Mouse (Mus musculus) mouse embryonic stem cell (cell line): ENCODE data around the gene Gpat3.

ENCODE experiments used
- in situ Hi-C, 2 experiments: fragments of 300-500 bp; cut with MboI; formaldehyde crosslinking; loops; 1 replicate in 1 of 2; 3 replicates in 1 of 2; pipeline ENCODE4 v1.14.3; 2019 to 2020; ENCODE audit warnings: low sequenced_read_pairs in 2 of 2, low pct_unique_long_range_greater_than_20kb in 1 of 2, mixed read lengths in 1 of 2; ENCODE audit not compliant: unreplicated experiment in 1 of 2

Gene Gpat3

GRCm38 (mm10) chr5:100845485-100845847 lies at the start of gene Gpat3:
Gpat3 (plus strand) TSS chr5:100845713.
- in situ Hi-C loops = loop anchor here in 1 of 2 experiments (10.0 kb wide), 1 partner anchor 819 kb away; the partner anchor contains the start of gene Nkx6-1

- in situ Hi-C loops = loop anchor here in 1 of 2 experiments (25.0 kb wide), 1 partner anchor 411 kb away; no protein-coding TSS in a partner anchor
Measured at GRCm38 (mm10) chr5:100798165-100798860, 47.2 kb upstream of the Gpat3 start, which contains the start of the genes Helq and Mrps18c. Helq (minus strand) TSS chr5:100798598. Mrps18c (plus strand) TSS chr5:100798627.

GRCm38 (mm10) chr5:100818341-100818740 lies 27.2 kb upstream of the Gpat3 start:
- in situ Hi-C loops = no loop called here

- in situ Hi-C loops = loop anchor here in 1 of 2 experiments (5.0 kb wide), 1 partner anchor 92 kb away; no protein-coding TSS in a partner anchor
Measured at GRCm38 (mm10) chr5:100819568-100820480, 25.7 kb upstream of the Gpat3 start.

- in situ Hi-C loops = loop anchor here in 1 of 2 experiments (5.0 kb wide), 1 partner anchor 92 kb away; no protein-coding TSS in a partner anchor
Measured at GRCm38 (mm10) chr5:100820483-100821184, 24.9 kb upstream of the Gpat3 start, which contains the start of gene Abraxas1. Abraxas1 (minus strand) TSS chr5:100820965.

DNA sequence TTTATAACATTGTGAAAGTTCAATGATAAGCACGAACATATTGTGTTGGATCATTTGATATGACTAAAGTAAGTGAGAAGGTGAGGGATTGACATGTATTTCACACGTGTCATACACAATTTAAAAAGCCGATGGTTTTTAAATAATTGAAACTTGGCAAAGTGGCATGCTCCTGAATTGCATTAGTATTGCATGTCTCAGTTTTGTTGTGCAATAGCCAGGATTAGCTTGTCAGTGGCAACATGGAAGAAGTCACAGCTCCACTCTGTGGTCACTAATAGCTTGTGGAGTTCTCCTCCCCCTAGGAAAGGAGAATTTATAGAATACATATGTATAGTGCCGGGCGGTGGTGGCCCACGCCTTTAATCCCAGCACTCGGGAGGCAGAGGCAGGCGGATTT lies 24.1 kb upstream of the Gpat3 start:
- in situ Hi-C loops = loop anchor here in 1 of 2 experiments (5.0 kb wide), 1 partner anchor 91 kb away; no protein-coding TSS in a partner anchor

DNA sequence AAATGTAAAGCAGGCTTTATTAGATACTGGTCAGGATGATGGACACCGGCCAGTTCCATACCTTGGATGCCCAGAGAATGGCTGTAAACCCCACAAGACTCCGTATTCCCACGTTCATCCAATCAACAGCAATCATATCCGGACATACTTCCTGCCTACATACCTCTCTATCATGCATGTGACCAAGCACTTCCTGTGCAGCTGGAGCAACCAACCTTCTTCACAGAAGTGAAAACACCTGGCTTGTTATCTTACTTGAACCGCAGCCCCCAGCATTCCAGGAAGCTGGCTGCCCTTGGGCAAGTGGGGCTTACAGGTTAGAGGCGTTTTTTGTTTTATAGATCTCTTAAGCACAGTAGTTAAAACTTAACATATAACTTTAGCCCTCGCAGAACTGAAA lies 22.7 kb upstream of the Gpat3 start:
- in situ Hi-C loops = loop anchor here in 1 of 2 experiments (5.0 kb wide), 1 partner anchor 89 kb away; no protein-coding TSS in a partner anchor

GRCm38 (mm10) chr5:100825975-100826374 lies 19.5 kb upstream of the Gpat3 start:
- in situ Hi-C loops = no loop called here

GRCm38 (mm10) chr5:100826531-100826930 lies 19.0 kb upstream of the Gpat3 start:
- in situ Hi-C loops = no loop called here

GRCm38 (mm10) chr5:100828701-100829100 lies 16.8 kb upstream of the Gpat3 start:
- in situ Hi-C loops = no loop called here

DNA sequence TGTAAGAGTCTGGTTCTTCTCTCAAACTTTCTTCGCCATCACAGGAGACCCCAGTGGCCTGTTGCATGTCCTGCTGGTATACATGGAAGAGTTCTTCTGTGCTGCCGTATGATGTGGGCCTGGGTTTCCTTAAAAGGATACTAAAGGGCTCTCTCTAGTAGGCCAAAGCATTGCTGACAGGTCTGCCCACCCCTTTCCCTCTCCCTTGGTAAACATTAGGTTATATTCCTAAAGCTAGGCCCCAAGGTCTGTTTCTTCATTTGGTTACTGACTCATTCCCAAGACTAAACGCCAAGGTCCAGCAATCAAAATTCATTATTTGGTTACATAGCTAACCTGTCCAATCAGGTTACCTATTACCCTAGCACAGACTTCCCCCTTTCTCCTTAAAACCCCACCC lies 12.8 kb upstream of the Gpat3 start:
- in situ Hi-C loops = loop anchor here in 1 of 2 experiments (5.0 kb wide), 1 partner anchor 80 kb away; no protein-coding TSS in a partner anchor

DNA sequence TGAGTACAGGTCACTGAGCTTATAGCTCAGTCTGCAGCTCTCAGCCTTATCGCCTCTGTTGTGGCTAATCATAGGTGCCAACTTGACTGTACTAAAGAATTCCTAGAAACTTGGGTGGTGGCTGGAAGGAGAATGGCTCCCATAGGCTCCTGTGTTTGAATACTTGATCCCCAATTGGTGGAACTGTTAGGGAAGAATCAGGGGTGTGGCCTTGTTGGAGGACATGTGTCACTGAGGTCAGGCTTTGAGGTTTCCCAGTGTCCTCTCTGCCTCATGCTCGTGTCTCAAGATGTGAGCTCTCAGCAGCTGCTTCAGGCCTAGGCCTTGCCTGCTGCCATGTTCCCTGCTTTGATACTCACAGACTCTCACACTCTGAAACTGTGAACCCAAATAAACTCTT lies 11.7 kb upstream of the Gpat3 start:
- in situ Hi-C loops = loop anchor here in 1 of 2 experiments (5.0 kb wide), 1 partner anchor 78 kb away; no protein-coding TSS in a partner anchor

GRCm38 (mm10) chr5:100835862-100836538 lies 9.5 kb upstream of the Gpat3 start:
- in situ Hi-C loops = no loop called here

GRCm38 (mm10) chr5:100837907-100838306 lies 7.6 kb upstream of the Gpat3 start:
- in situ Hi-C loops = no loop called here

DNA sequence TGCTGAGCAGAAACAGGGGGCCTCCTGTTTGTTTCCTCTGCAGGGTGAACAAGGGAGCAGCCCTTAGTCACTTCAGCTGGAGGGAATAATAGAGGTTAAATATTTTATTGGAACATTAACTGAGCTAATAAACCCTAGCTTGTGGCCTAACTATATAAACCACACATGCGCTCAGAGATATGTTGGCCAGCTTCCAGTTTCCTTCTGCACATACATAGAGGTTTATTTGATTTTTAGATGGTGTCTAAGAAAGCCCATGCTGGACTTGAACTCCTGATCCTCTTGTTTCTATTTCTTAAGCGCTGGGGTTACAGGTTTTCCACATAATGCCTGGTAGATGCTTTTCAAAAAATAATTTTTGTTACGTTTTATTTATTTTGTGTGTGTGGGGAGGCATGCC lies 1.0 kb upstream of the Gpat3 start:
- in situ Hi-C loops = loop anchor here in 1 of 2 experiments (10.0 kb wide), 1 partner anchor 820 kb away; the partner anchor contains the start of gene Nkx6-1

DNA sequence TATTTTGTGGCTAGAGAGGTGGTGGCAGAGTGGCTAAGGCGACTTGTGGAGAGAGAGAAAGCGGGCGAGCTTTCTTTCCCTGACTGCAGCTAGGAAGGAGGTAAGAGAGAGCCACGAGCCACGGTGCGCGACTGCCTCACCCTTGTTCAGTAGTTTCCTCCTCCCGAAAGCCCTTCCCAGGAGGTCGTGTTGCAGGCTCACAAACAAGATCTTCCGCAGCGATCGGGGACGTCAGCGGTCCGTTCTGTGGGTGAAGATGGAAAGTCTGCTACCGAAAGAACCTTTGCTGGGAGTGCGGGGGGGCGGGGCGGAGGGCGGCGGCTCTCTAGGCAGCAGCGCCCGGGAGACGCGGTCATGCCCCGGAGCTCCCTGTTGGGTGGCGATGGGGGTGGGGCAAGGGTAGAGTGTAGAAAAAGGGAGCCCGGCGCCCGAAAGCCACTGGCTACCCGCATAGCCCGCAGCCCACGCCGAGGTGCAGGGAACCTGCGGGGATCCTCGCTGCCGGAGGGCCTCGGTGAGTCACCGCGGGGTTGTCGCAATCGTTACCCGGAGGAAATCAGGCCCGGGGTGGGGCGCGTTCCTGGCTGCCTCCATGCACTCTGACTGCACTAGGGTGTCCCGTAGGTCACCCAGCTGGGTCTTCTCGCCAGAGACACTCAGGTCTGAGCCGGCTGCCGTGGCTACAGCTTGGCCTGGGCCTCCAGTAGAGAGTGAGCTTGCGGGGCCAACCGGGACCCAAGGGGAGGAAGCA lies 510 bp downstream of the Gpat3 start:
- in situ Hi-C loops = loop anchor here in 1 of 2 experiments (10.0 kb wide), 1 partner anchor 819 kb away; the partner anchor contains the start of gene Nkx6-1

- in situ Hi-C loops = loop anchor here in 1 of 2 experiments (10.0 kb wide), 1 partner anchor 818 kb away; the partner anchor contains the start of gene Nkx6-1
Measured at GRCm38 (mm10) chr5:100846599-100846920, 1.0 kb downstream of the Gpat3 start.
